Mouse (Mus musculus): ENCODE measurements around the gene Olfr1232. TPM values are rescaled to one million over a fixed set of nuclear protein-coding genes. Genes with fewer than 3 reads are reported as not detected.

Gene Olfr1232
- polyA plus RNA-seq, 1 experiment, result not detected

DNA sequence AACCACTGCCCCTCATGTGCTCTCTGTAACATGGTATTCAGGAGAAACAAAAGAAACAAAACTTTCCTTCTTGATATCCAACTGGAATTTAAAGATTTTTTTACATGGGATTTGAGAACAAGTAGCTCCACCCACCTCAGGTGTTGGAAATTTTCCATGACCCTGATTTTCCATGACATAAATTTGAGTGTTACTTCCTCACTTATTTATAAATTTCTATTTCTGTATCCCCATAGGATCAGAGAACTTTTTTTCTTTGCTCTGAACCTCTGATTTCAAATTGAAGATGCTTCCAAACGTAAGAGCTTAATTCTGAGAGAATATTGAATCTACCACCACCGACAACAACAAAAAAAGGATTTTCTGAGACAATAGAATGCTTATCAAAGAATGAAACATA, 41.6 kb downstream of the Olfr1232 start, which contains the start of gene Olfr1229:
Gene Olfr1229 (minus strand): TSS at position 101 of the 400 bp plus-strand sequence.
- Histone ChIP-seq H3K36me3 (ENCODE audit: control insufficient read depth, insufficient read depth) (no peaks in the 10 kb centered on the region), H3ac (ENCODE audit: control insufficient read depth, insufficient read length, low read depth) (no peak within 1 kb of the TSS), H3K79me2 (ENCODE audit: control insufficient read depth, insufficient read depth) (no peaks in the 10 kb centered on the region), H3K79me3 (ENCODE audit: low read depth) (no peaks in the 10 kb centered on the region), H3K4me3 (ENCODE audit: insufficient read depth, poor library complexity, severe bottlenecking) (no peak within 1 kb of the TSS), H3K27me3 (ENCODE audit: control insufficient read depth, insufficient read depth, insufficient read length) (no peaks in the 10 kb centered on the region)
- TF ChIP-seq MAX (IDR thresholded peaks at IDR 0.05) (no peak), FOSL1 (IDR thresholded peaks at IDR 0.05; ENCODE audit: insufficient read depth, low read length, poor library complexity, severe bottlenecking) (no peak), USF1 (IDR thresholded peaks at IDR 0.05; ENCODE audit: low read depth) (no peak), MYOG (IDR thresholded peaks at IDR 0.05; ENCODE audit: control insufficient read depth, extremely low read depth, insufficient read length) (no peak), CTCF (IDR thresholded peaks at IDR 0.05; ENCODE audit: control insufficient read depth, insufficient read depth, insufficient read length) (no peak), CEBPB (IDR thresholded peaks at IDR 0.05; ENCODE audit: low read depth) (no peak), MYOD1 (IDR thresholded peaks at IDR 0.05; ENCODE audit: control insufficient read depth, insufficient read length, low read depth) (no peak)

Other genes starting within 250 kb of the Olfr1232 start
- gene Olfr1219, start 246.2 kb downstream of the Olfr1232 start, polyA plus RNA-seq (2012; fragmentation: generic; extraction: Trizol), result not detected
- gene Olfr1220, start 222.8 kb downstream of the Olfr1232 start, polyA plus RNA-seq (2012; fragmentation: generic; extraction: Trizol), result not detected
- gene Olfr1221, start 212.4 kb downstream of the Olfr1232 start, polyA plus RNA-seq (2012; fragmentation: generic; extraction: Trizol), result not detected
- not detected for gene Olfr1222, start 196.6 kb downstream of the Olfr1232 start, polyA plus RNA-seq (2012; fragmentation: generic; extraction: Trizol)
- gene Olfr1223, start 178.1 kb downstream of the Olfr1232 start, polyA plus RNA-seq (2012; fragmentation: generic; extraction: Trizol), result not detected
- gene Olfr1224-ps1, start 165.6 kb downstream of the Olfr1232 start, polyA plus RNA-seq (2012; fragmentation: generic; extraction: Trizol), result not detected
- gene Olfr1225, start 155.0 kb downstream of the Olfr1232 start, polyA plus RNA-seq (2012; fragmentation: generic; extraction: Trizol), result not detected
- not detected for gene Olfr1226, start 129.6 kb downstream of the Olfr1232 start, polyA plus RNA-seq (2012; fragmentation: generic; extraction: Trizol)
- not detected for gene Olfr1228, start 75.6 kb downstream of the Olfr1232 start, polyA plus RNA-seq (2012; fragmentation: generic; extraction: Trizol)
- not detected for gene Olfr1229, start 41.7 kb downstream of the Olfr1232 start, polyA plus RNA-seq (2012; fragmentation: generic; extraction: Trizol)
- not detected for gene Olfr1230, start 32.4 kb downstream of the Olfr1232 start, polyA plus RNA-seq (2012; fragmentation: generic; extraction: Trizol)
- not detected for gene Olfr1231, start 22.6 kb downstream of the Olfr1232 start, polyA plus RNA-seq (2012; fragmentation: generic; extraction: Trizol)
- not detected for gene Olfr1233, start 12.7 kb upstream of the Olfr1232 start, polyA plus RNA-seq (2012; fragmentation: generic; extraction: Trizol)
- gene Olfr1234, start 35.2 kb upstream of the Olfr1232 start, polyA plus RNA-seq (2012; fragmentation: generic; extraction: Trizol), result not detected
- gene Olfr1238, start 80.0 kb upstream of the Olfr1232 start, polyA plus RNA-seq (2012; fragmentation: generic; extraction: Trizol), result not detected
- gene Olfr1239, start 90.7 kb upstream of the Olfr1232 start, polyA plus RNA-seq (2012; fragmentation: generic; extraction: Trizol), result not detected
- not detected for gene Olfr1240, start 113.3 kb upstream of the Olfr1232 start, polyA plus RNA-seq (2012; fragmentation: generic; extraction: Trizol)
- not detected for gene Olfr1241, start 157.5 kb upstream of the Olfr1232 start, polyA plus RNA-seq (2012; fragmentation: generic; extraction: Trizol)
- gene Olfr1242, start 168.7 kb upstream of the Olfr1232 start, polyA plus RNA-seq (2012; fragmentation: generic; extraction: Trizol), result not detected
- gene Olfr1243, start 201.8 kb upstream of the Olfr1232 start, polyA plus RNA-seq (2012; fragmentation: generic; extraction: Trizol), result not detected
- gene Olfr1245, start 248.8 kb upstream of the Olfr1232 start, polyA plus RNA-seq (2012; fragmentation: generic; extraction: Trizol), result not detected